ENCODE assay signal across 22 mouse cellular contexts in genomic region chr2:156285161-156285560, GRCm38 (mm10). TPM values are rescaled to one million over a fixed set of nuclear protein-coding genes. Genes with fewer than 3 reads are reported as not detected.
DNase-seq lines count a peak whose midpoint lies in the region; ATAC-seq and TF ChIP-seq lines count a peak whose summit lies in the region.
"Had no signal": no experiment of that assay in that cellular context is flagged by ENCODE, and none has a peak within 500 bp of the region (broad histone marks: within the 10 kb centered on the region; RNA-seq: fewer than 3 reads in every experiment).

No protein-coding gene starts in this region.

- no peak overlapping the region for H3K4me3 ChIP-seq in midbrain, embryonic 14.5 days (replicated peaks; ENCODE audit: low read depth, low read length)
- no peak overlapping the region for H3K4me3 ChIP-seq in midbrain, embryonic 16.5 days (ENCODE audit: low read depth, low read length)
- no peak overlapping the region for H3K4me3 ChIP-seq in layer of hippocampus, adult 2 months

- no peak overlapping the region for H3K9ac ChIP-seq in midbrain, embryonic 14.5 days (replicated peaks; ENCODE audit: low read length)
- no peak overlapping the region for H3K9ac ChIP-seq in midbrain, embryonic 16.5 days (ENCODE audit: low read depth, low read length)

- H3K36me3 ChIP-seq in midbrain, embryonic 14.5 days (ENCODE audit: control insufficient read depth, insufficient read depth, low read length) = peaks cover 35% of the 10 kb centered on the region
- peaks cover 13% of the 10 kb centered on the region for H3K36me3 ChIP-seq in midbrain, embryonic 16.5 days (ENCODE audit: control insufficient read depth, insufficient read depth, low read length)

- H3K27ac ChIP-seq in midbrain, embryonic 14.5 days (replicated peaks; ENCODE audit: low read depth, low read length) = no peak overlapping the region
- no peak overlapping the region for H3K27ac ChIP-seq in midbrain, embryonic 16.5 days (ENCODE audit: low read length)
- H3K27ac ChIP-seq in layer of hippocampus, adult 2 months = no peak overlapping the region

- peak; percentile 3 for DNase-seq in midbrain, embryonic 14.5 days
- peak; percentile 65 for DNase-seq in retina, adult 2 months (ENCODE audit: low read depth, low spot score)
- no peak for DNase-seq in retina, embryonic 14.5 days (ENCODE audit: low spot score)
- peak; percentile 68 for DNase-seq in retina, postnatal 1 day
- DNase-seq in retina, postnatal 7 days (ENCODE audit: low read depth, low spot score) = peak; percentile 64
- DNase-seq in layer of hippocampus, adult 2 months (ENCODE audit: low spot score in 2 of 2) = no peak
- DNase-seq in thymus, postnatal 4 days = no peak
- DNase-seq: adrenal gland, adult 2 months; adrenal gland, adult 8-10 months; adrenal gland, postnatal 10 days; adrenal gland, postnatal 14 days; adrenal gland, postnatal 25 days; adrenal gland, postnatal 36 days; B cell, adult 2 months; cerebellum, adult 11 months; cerebellum, adult 11-12 months had no signal

- TF ChIP-seq CTCF in layer of hippocampus, adult 2 months (conservative IDR thresholded peaks at IDR 0.05) = no peak

- no peak for ATAC-seq in midbrain, embryonic 14.5 days (ENCODE audit: low FRiP score, low TSS enrichment)
- ATAC-seq in midbrain, embryonic 16.5 days = no peak
- ATAC-seq: activated CD4-positive, CD25-positive, alpha-beta regulatory T cell, adult 4 months; CD4-positive, CD25-positive, alpha-beta regulatory T cell, adult 4 months; Patski had no signal

- 64% methylated on average over 2 of the region's 2 CpGs for WGBS in midbrain, embryonic 14.5 days
- WGBS in midbrain, embryonic 16.5 days = 68% methylated on average over 2 of the region's 2 CpGs

- H3K4me2 ChIP-seq in midbrain, embryonic 14.5 days (ENCODE audit: low read length) = no peak overlapping the region
- H3K4me2 ChIP-seq in midbrain, embryonic 16.5 days (ENCODE audit: low read length) = no peak overlapping the region

- no peaks in the 10 kb centered on the region for H3K4me1 ChIP-seq in midbrain, embryonic 14.5 days (ENCODE audit: control insufficient read depth, insufficient read depth, low read length)
- no peaks in the 10 kb centered on the region for H3K4me1 ChIP-seq in midbrain, embryonic 16.5 days (ENCODE audit: control insufficient read depth, insufficient read depth, low read length)

- H3K9me3 ChIP-seq in midbrain, embryonic 14.5 days (ENCODE audit: control insufficient read depth, low read length) = no peaks in the 10 kb centered on the region
- H3K9me3 ChIP-seq in midbrain, embryonic 16.5 days (replicated peaks; ENCODE audit: control insufficient read depth, low read length, poor library complexity, severe bottlenecking) = no peaks in the 10 kb centered on the region
- H3K9me3 ChIP-seq: G1E had no signal

- no peaks in the 10 kb centered on the region for H3K27me3 ChIP-seq in midbrain, embryonic 14.5 days (ENCODE audit: control insufficient read depth, insufficient read depth, low read length)
- no peaks in the 10 kb centered on the region for H3K27me3 ChIP-seq in midbrain, embryonic 16.5 days (ENCODE audit: control insufficient read depth, insufficient read depth, low read depth, low read length)
- H3K27me3 ChIP-seq: CH12.LX, Patski had no signal

RNA-seq across cellular contexts. Expression of gene Cnbd2, which starts 26.9 kb away (rescaled TPM):
- polyA plus RNA-seq in midbrain, embryonic 14.5 days (2014; fragmentation: Nextera tagmentation; extraction: Ambion mirVana) = 6.9 and 7.9 TPM in 2 replicates
- 5.9 and 7.0 TPM in 2 replicates for polyA plus RNA-seq in midbrain, embryonic 16.5 days (2015; fragmentation: Nextera tagmentation; extraction: Ambion mirVana)
- total RNA-seq in layer of hippocampus, adult 2 months (2021) = 1 to 10 TPM; 5.1 to 5.4 TPM

RNA-seq across cellular contexts. Expression of gene Scand1, which starts 27.3 kb away (rescaled TPM):
- 93.3 and 102 TPM in 2 replicates for polyA plus RNA-seq in midbrain, embryonic 14.5 days (2014; fragmentation: Nextera tagmentation; extraction: Ambion mirVana)
- polyA plus RNA-seq in midbrain, embryonic 16.5 days (2015; fragmentation: Nextera tagmentation; extraction: Ambion mirVana) = 79.3 and 82.1 TPM in 2 replicates
- total RNA-seq in layer of hippocampus, adult 2 months (2021) = 10 to 100 TPM; 86.5 to 97.6 TPM

Comparison
In these comparisons a context has a peak if more than half of its experiments do, and no peak if none do; other contexts are left out.
1. DNase-seq: peak in midbrain, embryonic 14.5 days (single experiment), retina, adult 2 months (single experiment), retina, postnatal 1 day (single experiment) and retina, postnatal 7 days (single experiment); none in retina, embryonic 14.5 days (single experiment), layer of hippocampus, adult 2 months (0 of 2) and thymus, postnatal 4 days (single experiment).